Mouse (Mus musculus) forebrain, embryonic 16.5 days (tissue): ENCODE results near the gene Anapc7. TPM values are rescaled to one million over a fixed set of nuclear protein-coding genes. Genes with fewer than 3 reads are reported as not detected.
A peak's percentile ranks its signal among the peaks of the same experiment; 100 is the strongest.

Experiments
- ATAC-seq: fragments of 200-750 bp; cut with Nextera tagmentation; 2 replicates; pipeline ENCODE4 v1.8.0; 2017; ENCODE audit warnings: mild to moderate bottlenecking, moderate library complexity
- H3K27ac ChIP-seq: fragments of 300-500 bp; sonication (generic); 2 replicates; pipeline ENCODE4 v1.5.1; 2014; ENCODE audit warnings: low read length, control low read depth
- H3K27me3 ChIP-seq: fragments of 300-500 bp; sonication (generic); replicated peaks from 2 replicates; pipeline ENCODE4 v1.6.1; 2014; ENCODE audit warnings: low read length; ENCODE audit not compliant: control insufficient read depth, insufficient read depth
- H3K36me3 ChIP-seq: fragments of 300-500 bp; sonication (generic); 2 replicates; pipeline ENCODE4 v1.6.1; 2014; ENCODE audit not compliant: control insufficient read depth, insufficient read depth
- H3K4me1 ChIP-seq: fragments of 300-500 bp; sonication (generic); replicated peaks from 2 replicates; pipeline ENCODE4 v1.6.1; 2014; ENCODE audit warnings: low read length; ENCODE audit not compliant: control insufficient read depth, insufficient read depth
- H3K4me2 ChIP-seq: fragments of 300-500 bp; sonication (generic); 2 replicates; pipeline ENCODE4 v1.6.1; 2014; ENCODE audit warnings: mild to moderate bottlenecking, low read length, control low read depth
- H3K4me3 ChIP-seq: fragments of 300-500 bp; sonication (generic); replicated peaks from 2 replicates; pipeline ENCODE4 v1.5.1; 2014; ENCODE audit warnings: mild to moderate bottlenecking, low read length, control low read depth
- H3K9ac ChIP-seq: fragments of 300-500 bp; sonication (generic); replicated peaks from 2 replicates; pipeline ENCODE4 v1.6.1; 2014; ENCODE audit warnings: low read depth, low read length, control low read depth
- H3K9me3 ChIP-seq: fragments of 300-500 bp; sonication (generic); 2 replicates; pipeline ENCODE4 v1.6.1; 2016; ENCODE audit warnings: low read length; ENCODE audit not compliant: control insufficient read depth
- WGBS: fragments of 180-500 bp; shearing (Covaris S2); extraction: QIAGEN DNeasy Blood & Tissue Kit; methylation state at CpG from one replicate; pipeline ENCODE4 v1.1.7; 2014; 5-methylcytosine and 5-hydroxymethylcytosine counted together
- polyA plus RNA-seq: library from polyadenylated mRNA; unstranded; fragments of >200 nt; fragmentation: Nextera tagmentation; extraction: Ambion mirVana; gene quantifications from 2 replicates; pipeline ENCODE4 v1.2.1, GENCODE M21; 2015

Anapc7 gene
- polyA plus RNA-seq, 1 experiment from 2014 or later = 52.5 TPM

GRCm38 (mm10) chr5:122391178-122391785, 30.2 kb upstream of the Anapc7 start:
- Histone ChIP-seq H3K9me3 (no peaks in the 10 kb centered on the region), H3K27me3 (no peaks in the 10 kb centered on the region), H3K9ac (no peak overlapping the region; the same call in 1 of the 2 replicates), H3K27ac (peak overlapping the region; percentile 29), H3K4me1 (peaks cover 10% of the 10 kb centered on the region), H3K4me3 (peak overlapping the region; percentile 53), H3K4me2 (peak overlapping the region; percentile 38), H3K36me3 (no peaks in the 10 kb centered on the region)
- ATAC-seq = 0 out of 2 replicates have a peak, but pooled peaks have one; percentile 6
- 53% methylated on average over 15 of the region's 16 CpGs for WGBS

- WGBS = under 1% methylated on average over 38 of the region's 39 CpGs
- Histone ChIP-seq H3K4me1 (peaks cover 10% of the 10 kb centered on the region), H3K27ac (peak within 1 kb of the TSS; percentile 29), H3K9me3 (no peaks in the 10 kb centered on the region), H3K27me3 (no peaks in the 10 kb centered on the region), H3K36me3 (peaks cover 2% of the 10 kb centered on the region; the same call in 1 of the 2 replicates), H3K9ac (peak within 1 kb of the TSS; percentile 70), H3K4me2 (peak within 1 kb of the TSS; percentile 69), H3K4me3 (peak within 1 kb of the TSS; percentile 53)
- peak; percentile 95 for ATAC-seq
Measured at GRCm38 (mm10) chr5:122391786-122392180, 29.7 kb upstream of the Anapc7 start, which contains the start of gene Arpc3. Gene Arpc3, plus strand, starts transcription at chr5:122391878.

- H3K36me3 ChIP-seq = peaks cover 5% of the 10 kb centered on the region; the same call in 1 of the 2 replicates
- H3K9me3 ChIP-seq = no peaks in the 10 kb centered on the region
- 17% methylated on average over 19 of the region's 19 CpGs for WGBS
- H3K4me3 ChIP-seq = peak overlapping the region; percentile 53
- peak overlapping the region; percentile 69 for H3K4me2 ChIP-seq
- no peaks in the 10 kb centered on the region for H3K27me3 ChIP-seq
- peaks cover 10% of the 10 kb centered on the region for H3K4me1 ChIP-seq
- peak; percentile 34 for ATAC-seq
- no peak overlapping the region for H3K27ac ChIP-seq
- H3K9ac ChIP-seq = peak overlapping the region; percentile 70
Measured at GRCm38 (mm10) chr5:122392227-122393004, 29.1 kb upstream of the Anapc7 start.

GRCm38 (mm10) chr5:122393887-122394286, 27.6 kb upstream of the Anapc7 start:
- Histone ChIP-seq H3K27ac (no peak overlapping the region), H3K36me3 (peaks cover 11% of the 10 kb centered on the region), H3K4me2 (no peak overlapping the region), H3K4me1 (peaks cover 10% of the 10 kb centered on the region), H3K9ac (no peak overlapping the region), H3K9me3 (no peaks in the 10 kb centered on the region), H3K27me3 (no peaks in the 10 kb centered on the region), H3K4me3 (no peak overlapping the region)
- WGBS = 42% methylated on average over 2 of the region's 2 CpGs
- no peak for ATAC-seq

GRCm38 (mm10) chr5:122396791-122397190, 24.7 kb upstream of the Anapc7 start:
- Histone ChIP-seq H3K27me3 (no peaks in the 10 kb centered on the region), H3K9ac (no peak overlapping the region), H3K36me3 (peaks cover 11% of the 10 kb centered on the region), H3K4me3 (no peak overlapping the region), H3K4me2 (no peak overlapping the region), H3K9me3 (no peaks in the 10 kb centered on the region), H3K27ac (no peak overlapping the region), H3K4me1 (peaks cover 10% of the 10 kb centered on the region)
- no peak for ATAC-seq
- WGBS = 92% methylated on average over 10 of the region's 10 CpGs

GRCm38 (mm10) chr5:122397495-122397894, 24.0 kb upstream of the Anapc7 start:
- WGBS = 96% methylated on average over 8 of the region's 8 CpGs
- H3K9me3 ChIP-seq = no peaks in the 10 kb centered on the region
- H3K4me2 ChIP-seq = no peak overlapping the region
- no peak overlapping the region for H3K9ac ChIP-seq
- H3K27me3 ChIP-seq = no peaks in the 10 kb centered on the region
- no peak overlapping the region for H3K27ac ChIP-seq
- H3K4me3 ChIP-seq = no peak overlapping the region
- ATAC-seq = no peak
- peaks cover 9% of the 10 kb centered on the region for H3K4me1 ChIP-seq
- H3K36me3 ChIP-seq = peaks cover 11% of the 10 kb centered on the region

GRCm38 (mm10) chr5:122399871-122400270, 21.6 kb upstream of the Anapc7 start:
- whole genome bisulfite sequencing = 93% methylated on average over 8 of the region's 8 CpGs
- Histone ChIP-seq H3K36me3 (peaks cover 27% of the 10 kb centered on the region), H3K4me1 (peaks cover 5% of the 10 kb centered on the region; the same call in 1 of the 2 replicates), H3K9me3 (no peaks in the 10 kb centered on the region), H3K27ac (no peak overlapping the region), H3K4me2 (no peak overlapping the region), H3K4me3 (no peak overlapping the region), H3K9ac (no peak overlapping the region), H3K27me3 (no peaks in the 10 kb centered on the region)
- ATAC-seq = no peak

- Histone ChIP-seq H3K9ac (no peak overlapping the region), H3K27ac (no peak overlapping the region), H3K4me3 (no peak overlapping the region), H3K9me3 (no peaks in the 10 kb centered on the region), H3K27me3 (no peaks in the 10 kb centered on the region), H3K4me1 (peaks cover 5% of the 10 kb centered on the region; the same call in 1 of the 2 replicates), H3K36me3 (peaks cover 34% of the 10 kb centered on the region), H3K4me2 (no peak overlapping the region)
- WGBS = 85% methylated on average over 18 of the region's 18 CpGs
- no peak for ATAC-seq
Measured at GRCm38 (mm10) chr5:122400628-122401302, 20.7 kb upstream of the Anapc7 start.

GRCm38 (mm10) chr5:122401303-122401640, 20.2 kb upstream of the Anapc7 start:
- Histone ChIP-seq H3K27ac (no peak overlapping the region), H3K4me1 (peaks cover 5% of the 10 kb centered on the region; the same call in 1 of the 2 replicates), H3K9ac (no peak overlapping the region), H3K36me3 (peaks cover 38% of the 10 kb centered on the region), H3K4me3 (no peak overlapping the region), H3K9me3 (no peaks in the 10 kb centered on the region), H3K27me3 (no peaks in the 10 kb centered on the region), H3K4me2 (no peak overlapping the region)
- 13% methylated on average over 8 of the region's 8 CpGs for WGBS
- ATAC-seq = no peak
